Mouse (Mus musculus) heart, postnatal 4 days (tissue): Measurements from ENCODE around the gene Mrm1. TPM values are rescaled to one million over a fixed set of nuclear protein-coding genes. Genes with fewer than 3 reads are reported as not detected.
"Not testable (repeated sequence)": the region's sequence is repeated elsewhere in the genome, so short reads cannot be mapped to it uniquely, and the experiment has no call there.

Experiments used
- DNase-seq: peaks from one replicate; pipeline ENCODE4 v3.0.0; 2021
- total RNA-seq, 2 experiments: library from RNA; stranded (reverse); gene quantifications; 2 replicates each; pipeline ENCODE4 v1.2.3; 2021

Gene Mrm1
- 10 to 100 TPM; 11.9 to 12.8 TPM for total RNA-seq

DNA sequence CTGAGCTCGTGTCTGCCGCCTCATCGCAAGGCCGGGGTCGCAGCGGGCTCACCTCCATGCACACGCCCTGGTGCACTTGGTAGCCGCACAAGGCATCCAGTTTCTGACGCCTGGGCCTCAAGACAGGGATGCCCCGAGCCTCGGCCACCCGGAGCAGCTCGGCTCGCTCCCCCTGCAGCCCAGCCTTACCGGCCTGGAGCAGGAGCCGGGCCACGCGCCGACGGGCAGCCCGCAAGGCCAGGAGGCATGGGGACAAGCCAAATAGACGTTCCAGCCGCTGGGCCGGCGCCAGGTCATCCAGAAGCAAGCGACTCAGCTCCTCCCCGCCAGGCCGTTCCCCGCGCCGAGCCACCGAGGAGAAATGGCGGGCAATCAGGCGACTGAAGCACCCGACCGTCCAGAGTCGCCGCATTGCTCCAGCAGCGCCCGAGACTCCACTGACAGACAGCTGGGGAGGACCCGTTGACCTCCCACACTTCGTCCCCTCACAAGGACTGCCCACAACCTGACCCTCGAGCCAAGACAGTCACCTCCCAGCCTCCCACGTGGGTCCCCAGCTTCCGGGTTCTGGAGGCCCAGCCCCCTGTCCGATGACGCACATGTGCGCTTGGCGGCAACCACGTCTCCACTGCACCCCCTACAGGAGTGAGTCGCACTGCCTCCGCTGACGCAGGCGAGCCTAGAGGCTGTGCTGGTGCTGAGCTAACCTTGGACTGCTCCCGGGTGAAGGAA, at the start of gene Mrm1:
Gene Mrm1, minus strand, starts transcription at position 555 of the 732 bp plus-strand sequence.
- DNase-seq: peak; percentile 97

- DNase-seq: no peak
Observed at GRCm38 (mm10) chr11:84868786-84869259, 49.5 kb upstream of the Mrm1 start.

- DNase-seq: no peak
Observed at GRCm38 (mm10) chr11:84867586-84867985, 48.3 kb upstream of the Mrm1 start.

- DNase-seq: no peak
Observed at GRCm38 (mm10) chr11:84865268-84865667, 46.0 kb upstream of the Mrm1 start.

DNA sequence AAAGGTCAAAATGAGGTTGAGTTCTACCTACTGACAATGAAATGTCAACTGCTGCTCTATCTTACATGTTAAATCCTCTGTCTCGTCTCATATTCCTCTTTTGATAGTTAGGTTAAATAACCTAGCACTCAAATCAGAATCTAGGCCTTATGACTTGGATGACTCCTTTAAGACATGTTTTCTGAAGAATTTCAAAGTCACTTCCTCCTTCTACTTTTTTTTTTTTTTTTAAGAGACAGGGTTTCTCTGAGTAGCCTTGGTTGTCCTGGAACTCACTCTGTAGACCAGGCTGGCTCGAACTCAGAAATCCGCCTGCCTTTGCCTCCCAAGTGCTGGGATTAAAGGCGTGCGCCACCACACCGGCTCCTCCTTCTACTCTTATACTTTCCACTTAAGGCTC, 36.0 kb upstream of the Mrm1 start:
- no peak for DNase-seq

- DNase-seq: no peak
Observed at GRCm38 (mm10) chr11:84847475-84848090, 28.3 kb upstream of the Mrm1 start.

- no peak for DNase-seq
Observed at GRCm38 (mm10) chr11:84846741-84847474, 27.6 kb upstream of the Mrm1 start.

- no peak for DNase-seq
Observed at GRCm38 (mm10) chr11:84839330-84839729, 20.0 kb upstream of the Mrm1 start.

- not testable (repeated sequence) for DNase-seq
Observed at GRCm38 (mm10) chr11:84829495-84829894, 10.2 kb upstream of the Mrm1 start.

- DNase-seq: peak; percentile 98
Observed at GRCm38 (mm10) chr11:84828516-84829399, 9.4 kb upstream of the Mrm1 start, which contains the start of gene Dhrs11. Dhrs11 (minus strand) TSS chr11:84828994.

DNA sequence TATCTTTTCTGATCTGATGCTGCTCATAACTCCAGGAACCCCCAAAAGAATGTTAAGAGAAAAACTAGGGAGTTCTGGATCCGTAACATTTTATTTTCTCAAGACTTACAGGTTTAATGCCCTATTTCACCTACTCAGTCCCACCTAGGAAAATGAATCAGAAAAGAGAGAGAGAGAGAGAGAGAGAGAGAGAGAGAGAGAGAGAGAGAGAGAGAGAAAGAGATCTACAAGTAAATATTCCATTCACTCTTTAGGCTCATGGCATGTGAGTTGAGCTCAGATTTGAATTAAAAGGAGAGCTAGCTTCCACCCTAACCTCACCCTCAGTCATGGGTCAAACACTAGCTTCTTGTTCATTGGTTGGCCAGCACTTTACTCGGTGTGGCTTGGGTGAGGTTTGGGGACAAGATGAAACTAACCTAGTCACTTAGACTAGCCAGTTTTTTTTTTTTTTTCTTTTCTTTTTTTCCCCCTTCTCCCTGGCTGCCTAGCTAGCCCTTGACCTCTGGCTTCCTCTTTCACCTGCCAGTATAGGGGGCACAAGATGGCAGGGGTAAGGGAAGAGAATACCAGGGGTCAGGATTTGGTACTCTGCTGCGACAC, 8.7 kb upstream of the Mrm1 start:
- DNase-seq: no peak

DNA sequence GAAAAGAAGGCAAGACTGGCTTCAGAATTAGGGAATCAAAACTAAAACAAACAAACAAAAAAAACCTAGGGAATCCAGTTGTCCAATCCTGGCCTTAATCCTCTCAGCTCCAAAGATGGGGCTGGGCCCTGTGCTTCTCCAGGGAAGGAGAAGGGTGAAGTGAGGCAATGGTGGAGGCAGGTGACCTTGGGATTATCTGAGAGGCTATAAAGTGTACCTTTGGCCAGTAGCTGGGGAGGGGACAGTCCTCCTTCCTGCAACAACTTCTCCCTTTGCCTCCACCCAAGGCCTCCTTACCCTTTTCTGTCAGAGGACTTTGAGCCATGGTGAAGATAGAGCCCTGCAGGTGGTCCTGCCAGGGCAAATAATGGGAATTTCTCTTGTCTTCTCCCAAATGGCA, 8.2 kb upstream of the Mrm1 start:
- DNase-seq: no peak

DNA sequence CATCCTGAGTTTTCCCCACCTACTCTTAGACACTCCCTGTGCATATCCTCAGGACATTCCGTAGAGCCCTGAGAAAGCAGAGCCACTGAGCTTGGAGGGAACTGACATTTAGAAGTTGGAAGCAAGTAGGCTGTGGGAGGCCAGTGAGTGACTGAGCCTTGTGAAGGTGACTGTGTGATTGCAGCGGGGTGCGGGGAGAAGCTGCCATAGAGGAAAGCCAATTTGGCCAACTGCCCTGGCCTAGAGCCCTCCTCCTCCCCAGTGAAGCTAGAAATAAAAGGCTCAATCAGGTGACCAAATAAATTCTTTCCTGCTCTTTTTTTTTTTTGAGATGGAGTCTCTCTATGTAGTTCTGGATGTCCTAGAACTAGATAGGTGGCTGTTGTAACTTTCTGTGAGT, 6.9 kb upstream of the Mrm1 start:
- peak; percentile 89 for DNase-seq

DNA sequence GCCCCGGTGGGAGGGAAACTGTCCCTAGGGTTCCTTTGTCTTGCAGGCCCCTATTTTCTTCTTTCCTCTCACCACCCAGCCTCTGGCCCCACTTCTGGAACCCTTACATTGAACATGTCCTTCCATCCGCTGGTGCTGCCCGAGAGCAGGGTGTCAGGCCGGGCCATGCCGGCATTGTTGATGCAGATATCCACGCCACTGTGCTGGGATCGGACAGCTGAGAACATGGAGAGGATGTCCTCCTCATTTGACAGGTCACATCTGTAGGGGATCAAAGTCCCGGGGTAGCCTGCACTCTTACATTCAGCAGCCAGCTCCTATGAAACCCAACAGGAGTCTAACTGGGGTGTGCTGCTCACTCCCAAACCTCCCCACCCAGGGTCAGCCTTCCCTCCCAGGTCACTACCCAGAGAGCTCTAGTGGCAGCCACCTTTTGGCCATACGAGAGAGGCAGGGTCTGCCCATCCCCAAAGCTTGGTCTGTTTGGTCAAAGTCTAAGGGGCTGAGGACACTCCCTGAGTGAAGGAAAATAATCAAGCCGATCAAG, 6.0 kb upstream of the Mrm1 start:
- no peak for DNase-seq

- DNase-seq: peak; percentile 76
Observed at GRCm38 (mm10) chr11:84823484-84823897, 4.2 kb upstream of the Mrm1 start.

DNA sequence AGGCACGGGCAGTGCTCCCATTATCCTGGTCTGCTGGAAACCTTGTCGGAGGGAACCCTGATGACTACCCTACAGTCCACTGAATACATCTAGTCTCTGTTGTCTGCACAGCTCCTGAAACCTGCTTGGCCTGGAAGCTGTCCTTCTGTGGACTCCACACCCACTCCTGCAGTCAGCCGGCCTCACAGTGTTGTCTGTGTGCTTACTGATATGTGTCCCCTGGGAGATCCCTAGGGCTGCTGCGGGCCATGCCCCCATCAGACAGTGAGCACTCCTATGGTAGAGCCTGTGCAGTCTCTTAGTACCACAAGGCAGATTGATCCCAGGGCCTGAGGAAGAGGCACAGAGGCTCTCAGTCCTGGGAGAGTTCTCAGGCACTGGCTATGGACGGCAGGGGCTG, 3.2 kb upstream of the Mrm1 start:
- no peak for DNase-seq

- DNase-seq: no peak
Observed at GRCm38 (mm10) chr11:84821131-84821770, 1.9 kb upstream of the Mrm1 start.

DNA sequence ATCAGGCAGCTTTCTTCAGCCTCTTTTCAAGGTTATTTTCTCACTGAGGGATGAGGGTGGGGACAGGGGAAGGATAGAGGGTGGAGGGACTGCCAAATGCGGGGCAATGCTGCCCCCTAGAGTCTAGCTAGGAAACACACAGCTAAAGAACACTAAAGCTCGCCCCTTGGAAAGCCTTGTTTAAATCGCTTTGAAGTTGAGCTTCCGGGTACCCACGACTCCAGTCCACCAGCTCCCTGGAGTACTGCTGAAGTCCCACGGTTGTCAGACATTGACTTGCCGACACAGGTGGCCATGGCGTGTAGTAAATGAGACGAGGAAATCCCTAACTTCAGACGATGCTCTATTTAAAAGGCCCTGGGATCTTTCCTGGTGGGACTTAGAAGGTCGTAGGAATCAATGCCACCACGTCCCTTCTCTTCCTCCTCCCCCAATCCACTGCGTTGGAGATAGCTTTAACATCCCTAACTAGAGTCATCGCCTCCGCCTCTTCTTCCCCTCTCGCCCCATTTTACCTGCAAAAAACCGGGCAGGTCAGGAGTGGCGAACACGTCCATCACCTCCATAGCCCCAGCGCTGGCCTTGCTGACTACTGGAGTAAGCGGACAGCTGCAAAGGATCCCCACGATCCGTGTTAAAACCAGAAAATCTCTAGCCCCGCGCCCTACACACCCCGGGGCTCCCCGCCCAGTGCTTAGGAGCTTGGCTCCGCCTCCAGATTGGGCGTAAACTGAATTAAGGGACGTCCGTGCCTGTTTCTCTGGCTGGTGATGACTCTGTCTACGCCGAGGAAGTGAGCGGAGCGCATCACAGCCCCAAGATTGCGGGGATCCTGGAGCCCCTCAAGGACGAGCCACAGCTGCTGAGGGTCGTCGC, 992 bp downstream of the Mrm1 start:
- DNase-seq: peak; percentile 80

DNA sequence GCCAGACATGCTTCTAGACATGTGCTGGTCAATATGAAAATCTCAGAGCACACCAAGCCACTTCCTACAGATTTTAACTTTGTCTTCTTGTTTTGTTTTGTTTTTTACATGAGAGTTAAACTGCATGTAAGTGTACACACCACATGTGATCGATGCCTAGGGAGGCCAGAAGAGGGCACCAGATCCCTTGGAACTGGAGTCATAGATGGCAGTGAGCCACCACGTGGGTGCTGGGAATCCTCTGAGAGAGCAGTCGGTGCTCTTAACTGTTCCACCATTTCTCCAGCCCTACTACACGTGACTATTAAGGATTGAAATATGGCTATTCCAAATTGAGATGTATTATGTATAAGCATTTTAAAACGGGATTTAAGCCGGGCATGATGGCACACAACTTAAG, 2.0 kb downstream of the Mrm1 start:
- peak; percentile 42 for DNase-seq
